Mouse (Mus musculus) lung, postnatal 10 days (tissue): ENCODE measurements around the gene Rffl.

ENCODE experiments used
- DNase-seq: peaks from one replicate; pipeline ENCODE4 v3.0.0; 2021

The Rffl gene

GRCm38 (mm10) chr11:82763261-82763660 lies 107.7 kb downstream of the Rffl start:
- DNase-seq: no peak

DNA sequence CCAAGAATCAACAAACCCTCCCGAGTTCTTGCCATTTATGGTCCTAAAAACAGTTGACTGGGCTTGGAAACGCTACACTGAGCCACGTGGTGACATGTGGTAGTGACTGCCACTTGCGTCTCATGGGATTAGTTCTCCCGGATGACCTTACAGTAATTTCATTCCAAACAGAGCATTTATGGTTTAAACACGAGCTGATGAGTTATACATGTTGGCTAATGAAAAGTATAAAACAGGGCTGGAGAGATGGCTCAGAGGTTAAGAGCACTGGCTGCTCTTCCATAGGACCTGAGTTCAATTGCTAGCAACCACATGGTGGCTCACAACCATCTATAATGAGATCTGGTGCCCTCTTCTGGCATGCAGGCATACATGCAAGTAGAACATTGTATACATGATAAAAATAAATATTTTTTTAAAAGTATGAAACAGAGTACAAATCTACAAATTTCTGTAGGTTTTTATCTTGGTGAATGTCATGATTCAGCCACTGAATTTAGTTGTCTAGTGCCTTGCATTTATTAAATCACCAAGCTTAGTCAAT lies 108.7 kb downstream of the Rffl start:
- no peak for DNase-seq

- no peak for DNase-seq
Measured at GRCm38 (mm10) chr11:82755919-82756318, 115.1 kb downstream of the Rffl start.
